9 mouse cellular contexts compared by ENCODE assay signal in the genomic region with DNA sequence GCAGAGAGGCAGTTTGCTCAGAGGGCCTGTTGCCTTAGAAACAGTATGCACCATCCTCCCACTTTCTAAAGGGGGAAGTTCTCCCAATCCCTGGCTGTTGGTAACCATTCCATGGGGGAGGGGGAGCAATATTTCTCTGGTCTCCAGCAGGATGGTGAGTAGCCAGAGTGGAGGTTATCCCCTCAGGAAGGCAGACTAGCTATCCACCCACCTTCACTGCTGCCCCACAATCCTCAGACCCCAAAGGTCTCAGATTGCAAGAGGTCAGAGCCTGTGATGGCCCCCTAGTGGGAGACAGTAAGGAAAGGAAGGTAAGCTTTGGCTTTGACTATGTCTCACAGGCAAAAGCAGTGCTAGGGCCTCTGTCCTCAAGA. TPM values are rescaled to one million over a fixed set of nuclear protein-coding genes. Genes with fewer than 3 reads are reported as not detected.
DNase-seq lines count a peak whose midpoint lies in the region; ATAC-seq and TF ChIP-seq lines count a peak whose summit lies in the region.
"Had no signal": no experiment of that assay in that cellular context is flagged by ENCODE, and none has a peak within 500 bp of the region (broad histone marks: within the 10 kb centered on the region; RNA-seq: fewer than 3 reads in every experiment).

No protein-coding gene starts in this region.

- H3K4me1 ChIP-seq in forebrain, embryonic 12.5 days, result peaks cover 76% of the 10 kb centered on the region
- peaks cover 76% of the 10 kb centered on the region for H3K4me1 ChIP-seq in midbrain, embryonic 14.5 days (ENCODE audit: control insufficient read depth, insufficient read depth, low read length)

- no peaks in the 10 kb centered on the region for H3K27me3 ChIP-seq in forebrain, embryonic 12.5 days
- no peaks in the 10 kb centered on the region for H3K27me3 ChIP-seq in midbrain, embryonic 14.5 days (ENCODE audit: control insufficient read depth, insufficient read depth, low read length)
- H3K27me3 ChIP-seq: liver, embryonic 15.5 days had no signal

- no peak for ATAC-seq in forebrain, embryonic 12.5 days (ENCODE audit: low FRiP score)
- ATAC-seq in midbrain, embryonic 14.5 days (ENCODE audit: low FRiP score, low TSS enrichment), result no peak
- no peak for ATAC-seq in monocyte, adult 5-6 weeks (replicated peaks; ENCODE audit: insufficient number of reproducible peaks, low FRiP score, low TSS enrichment, poor library complexity, severe bottlenecking)

- peak overlapping the region; percentile 82 for H3K4me2 ChIP-seq in forebrain, embryonic 12.5 days
- H3K4me2 ChIP-seq in midbrain, embryonic 14.5 days (ENCODE audit: low read length), result peak overlapping the region; percentile 75
- H3K4me2 ChIP-seq: liver, embryonic 15.5 days had no signal

- H3K9me3 ChIP-seq in forebrain, embryonic 12.5 days, result no peaks in the 10 kb centered on the region
- no peaks in the 10 kb centered on the region for H3K9me3 ChIP-seq in midbrain, embryonic 14.5 days (ENCODE audit: control insufficient read depth, low read length)
- H3K9me3 ChIP-seq: liver, embryonic 15.5 days had no signal

- TF ChIP-seq CTCF in layer of hippocampus, adult 2 months (conservative IDR thresholded peaks at IDR 0.05), result peak; percentile 60

- H3K4me3 ChIP-seq in layer of hippocampus, adult 2 months, result peak overlapping the region; percentile 49
- H3K4me3 ChIP-seq in forebrain, embryonic 12.5 days (replicated peaks), result no peak overlapping the region
- H3K4me3 ChIP-seq in midbrain, embryonic 14.5 days (replicated peaks; ENCODE audit: low read depth, low read length), result peak overlapping the region; percentile 7; the same call in 1 of the 2 replicates
- H3K4me3 ChIP-seq: liver, embryonic 15.5 days had no signal

- H3K27ac ChIP-seq in layer of hippocampus, adult 2 months, result peak overlapping the region; percentile 92
- H3K27ac ChIP-seq in forebrain, embryonic 12.5 days, result peak overlapping the region; percentile 79
- H3K27ac ChIP-seq in midbrain, embryonic 14.5 days (replicated peaks; ENCODE audit: low read depth, low read length), result peak overlapping the region; percentile 85
- H3K27ac ChIP-seq: liver, embryonic 15.5 days had no signal

- 0 out of 2 replicates have a peak overlapping the region, but pooled peaks have one; percentile 0 for H3K9ac ChIP-seq in forebrain, embryonic 12.5 days
- peak overlapping the region; percentile 50; the same call in 1 of the 2 replicates for H3K9ac ChIP-seq in midbrain, embryonic 14.5 days (replicated peaks; ENCODE audit: low read length)
- H3K9ac ChIP-seq: liver, embryonic 15.5 days had no signal

- no peak for DNase-seq in layer of hippocampus, adult 2 months (ENCODE audit: low spot score in 2 of 2)
- no peak for DNase-seq in layer of hippocampus, adult 18-20 months (ENCODE audit: low spot score in 2 of 2)
- DNase-seq in cerebellum, adult 18-20 months, result peak; percentile 12 to 33
- DNase-seq in midbrain, embryonic 14.5 days, result no peak
- DNase-seq in kidney, postnatal 25 days, result no peak
- DNase-seq in adipocyte (ENCODE audit: low spot score), result no peak

- peaks cover 14% of the 10 kb centered on the region for H3K36me3 ChIP-seq in forebrain, embryonic 12.5 days (replicated peaks)
- peaks cover 15% of the 10 kb centered on the region for H3K36me3 ChIP-seq in midbrain, embryonic 14.5 days (ENCODE audit: control insufficient read depth, insufficient read depth, low read length)

RNA-seq across cellular contexts. Expression of a gene that starts 5.3 kb away (rescaled TPM):
- 100 to 1,000 TPM; 748 to 802 TPM for total RNA-seq in layer of hippocampus, adult 2 months (2021)
- total RNA-seq in layer of hippocampus, adult 18-20 months (2021), result 100 to 1,000 TPM; 867 to 891 TPM
- 116 and 119 TPM in 2 replicates for polyA plus RNA-seq in forebrain, embryonic 12.5 days (2016; fragmentation: Nextera tagmentation; extraction: Ambion mirVana)
- polyA plus RNA-seq in midbrain, embryonic 14.5 days (2014; fragmentation: Nextera tagmentation; extraction: Ambion mirVana), result 136 and 176 TPM in 2 replicates
- total RNA-seq in monocyte, adult 5-6 weeks (2017), result 94.7 to 124 TPM (median 121 TPM) in 3 replicates

RNA-seq across cellular contexts. Expression of a gene that starts 28.9 kb away (rescaled TPM):
- total RNA-seq in layer of hippocampus, adult 2 months (2021), result 1 to 10 TPM; 3.3 to 3.6 TPM
- 1 to 10 TPM; 3.3 to 4.1 TPM for total RNA-seq in layer of hippocampus, adult 18-20 months (2021)
- 2.4 and 3.7 TPM in 2 replicates for polyA plus RNA-seq in forebrain, embryonic 12.5 days (2016; fragmentation: Nextera tagmentation; extraction: Ambion mirVana)
- polyA plus RNA-seq in midbrain, embryonic 14.5 days (2014; fragmentation: Nextera tagmentation; extraction: Ambion mirVana), result 6.9 and 7.5 TPM in 2 replicates
- not detected in 3 replicates for total RNA-seq in monocyte, adult 5-6 weeks (2017)
- polyA plus RNA-seq: liver, embryonic 15.5 days had no signal

Comparison
In these comparisons a context has a peak if more than half of its experiments do, and no peak if none do; other contexts are left out.
1. DNase-seq: peak in cerebellum, adult 18-20 months (2 of 2); none in layer of hippocampus, adult 2 months (0 of 2), layer of hippocampus, adult 18-20 months (0 of 2), midbrain, embryonic 14.5 days (single experiment), kidney, postnatal 25 days (0 of 2) and adipocyte (single experiment).
2. Peak in every context shown above with its lines, with median percentiles within 50 percentile points of each other: H3K27ac ChIP-seq.